Mouse (Mus musculus) spleen, postnatal 36 days (tissue): ENCODE measurements around the gene H2al1i.
"Not testable (repeated sequence)": the region's sequence is repeated elsewhere in the genome, so short reads cannot be mapped to it uniquely, and the experiment has no call there.

Experiments used
- DNase-seq, 2 experiments: peaks; one replicate each; pipeline ENCODE4 v3.0.0; 2022; ENCODE audit warnings: low spot score in 2 of 2, mixed read lengths in 1 of 2

The H2al1i gene

DNA sequence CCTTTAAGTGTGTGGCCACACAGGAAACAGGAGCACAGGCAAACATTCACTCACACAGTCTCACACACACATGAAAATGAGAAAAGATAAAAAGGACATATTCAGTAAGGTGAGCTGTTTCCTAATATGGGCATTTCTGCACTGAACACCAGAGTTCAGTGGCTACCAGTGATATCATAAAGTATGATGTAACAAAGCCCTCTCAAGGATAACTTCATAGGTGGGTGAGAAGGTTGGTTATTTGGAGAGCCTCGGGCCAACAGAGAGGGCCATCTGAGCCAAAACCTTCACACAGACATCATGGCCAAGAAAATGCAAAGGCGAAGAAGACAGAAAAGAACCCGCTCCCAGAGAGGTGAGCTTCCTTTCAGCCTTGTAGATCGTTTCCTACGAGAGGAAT lies at the start of gene H2al1i:
Gene H2al1i, plus strand, starts transcription at position 301 of the 400 bp plus-strand sequence.
- DNase-seq: not testable (repeated sequence)

DNA sequence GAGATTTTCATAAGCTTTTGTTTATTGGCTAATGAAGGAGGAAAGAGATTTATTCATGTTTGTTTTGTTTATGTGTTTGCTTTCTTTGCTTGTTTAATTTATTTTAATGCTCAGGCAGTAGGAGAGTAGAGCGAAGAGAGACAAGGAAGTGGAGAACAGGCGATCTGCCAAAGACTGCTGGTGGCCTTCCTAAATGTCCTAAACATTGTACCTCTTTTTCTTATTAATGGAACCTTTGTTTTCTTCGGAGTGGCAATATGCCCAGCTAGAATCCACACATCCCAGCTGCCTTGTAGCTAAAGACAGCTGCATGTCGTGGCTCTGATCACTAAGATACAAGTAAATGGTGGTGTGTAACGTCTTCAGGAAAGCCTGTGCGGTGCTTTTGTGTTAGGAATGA lies 47.4 kb upstream of the H2al1i start:
- no peak for DNase-seq

GRCm38 (mm10) chrX:11280741-11281140 lies 43.7 kb upstream of the H2al1i start:
- no peak for DNase-seq

GRCm38 (mm10) chrX:11288306-11288882 lies 36.1 kb upstream of the H2al1i start:
- DNase-seq: no peak

- DNase-seq: no peak
These were observed 35.2 kb upstream of the H2al1i start for GRCm38 (mm10) chrX:11289244-11289643.

GRCm38 (mm10) chrX:11298957-11299356 lies 25.5 kb upstream of the H2al1i start, which contains the start of gene H2al1a:
TSS of gene H2al1a (plus strand) at chrX:11299257.
- not testable (repeated sequence) for DNase-seq

DNA sequence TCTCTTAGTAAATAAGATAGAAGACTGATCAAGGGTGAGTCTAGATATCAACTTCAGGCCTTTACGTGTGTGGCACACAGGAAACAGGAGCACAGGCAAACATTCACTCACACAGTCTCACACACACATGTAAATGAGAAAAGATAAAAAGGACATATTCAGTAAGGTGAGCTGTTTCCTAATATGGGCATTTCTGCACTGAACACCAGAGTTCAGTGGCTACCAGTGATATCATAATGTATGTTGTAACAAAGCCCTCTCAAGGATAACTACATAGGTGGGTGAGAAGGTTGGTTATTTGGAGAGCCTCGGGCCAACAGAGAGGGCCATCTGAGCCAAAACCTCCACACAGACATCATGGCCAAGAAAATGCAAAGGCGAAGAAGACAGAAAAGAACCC lies 22.3 kb upstream of the H2al1i start, which contains the start of gene H2al1b:
Gene H2al1b, plus strand, starts transcription at position 301 of the 400 bp plus-strand sequence.
- not testable (repeated sequence) for DNase-seq

DNA sequence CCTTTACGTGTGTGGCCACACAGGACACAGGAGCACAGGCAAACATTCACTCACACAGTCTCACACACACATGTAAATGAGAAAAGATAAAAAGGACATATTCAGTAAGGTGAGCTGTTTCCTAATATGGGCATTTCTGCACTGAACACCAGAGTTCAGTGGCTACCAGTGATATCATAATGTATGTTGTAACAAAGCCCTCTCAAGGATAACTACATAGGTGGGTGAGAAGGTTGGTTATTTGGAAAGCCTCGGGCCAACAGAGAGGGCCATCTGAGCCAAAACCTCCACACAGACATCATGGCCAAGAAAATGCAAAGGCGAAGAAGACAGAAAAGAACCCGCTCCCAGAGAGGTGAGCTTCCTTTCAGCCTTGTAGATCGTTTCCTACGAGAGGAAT lies 19.1 kb upstream of the H2al1i start, which contains the start of gene H2al1c:
Gene H2al1c, plus strand, starts transcription at position 301 of the 400 bp plus-strand sequence.
- DNase-seq: not testable (repeated sequence)

DNA sequence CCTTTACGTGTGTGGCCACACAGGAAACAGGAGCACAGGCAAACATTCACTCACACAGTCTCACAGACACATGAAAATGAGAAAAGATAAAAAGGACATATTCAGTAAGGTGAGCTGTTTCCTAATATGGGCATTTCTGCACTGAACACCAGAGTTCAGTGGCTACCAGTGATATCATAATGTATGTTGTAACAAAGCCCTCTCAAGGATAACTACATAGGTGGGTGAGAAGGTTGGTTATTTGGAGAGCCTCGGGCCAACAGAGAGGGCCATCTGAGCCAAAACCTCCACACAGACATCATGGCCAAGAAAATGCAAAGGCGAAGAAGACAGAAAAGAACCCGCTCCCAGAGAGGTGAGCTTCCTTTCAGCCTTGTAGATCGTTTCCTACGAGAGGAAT lies 15.9 kb upstream of the H2al1i start, which contains the start of gene H2al1d:
Gene H2al1d, plus strand, starts transcription at position 301 of the 400 bp plus-strand sequence.
- DNase-seq: not testable (repeated sequence)

DNA sequence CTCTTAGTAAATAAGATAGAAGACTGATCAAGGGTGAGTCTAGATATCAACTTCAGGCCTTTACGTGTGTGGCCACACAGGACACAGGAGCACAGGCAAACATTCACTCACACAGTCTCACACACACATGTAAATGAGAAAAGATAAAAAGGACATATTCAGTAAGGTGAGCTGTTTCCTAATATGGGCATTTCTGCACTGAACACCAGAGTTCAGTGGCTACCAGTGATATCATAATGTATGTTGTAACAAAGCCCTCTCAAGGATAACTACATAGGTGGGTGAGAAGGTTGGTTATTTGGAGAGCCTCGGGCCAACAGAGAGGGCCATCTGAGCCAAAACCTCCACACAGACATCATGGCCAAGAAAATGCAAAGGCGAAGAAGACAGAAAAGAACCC lies 12.8 kb upstream of the H2al1i start, which contains the start of gene H2al1e:
Gene H2al1e, plus strand, starts transcription at position 301 of the 400 bp plus-strand sequence.
- not testable (repeated sequence) for DNase-seq

GRCm38 (mm10) chrX:11314858-11315257 lies 9.6 kb upstream of the H2al1i start, which contains the start of gene H2al1f:
TSS of gene H2al1f (plus strand) at chrX:11315158.
- DNase-seq: not testable (repeated sequence)

DNA sequence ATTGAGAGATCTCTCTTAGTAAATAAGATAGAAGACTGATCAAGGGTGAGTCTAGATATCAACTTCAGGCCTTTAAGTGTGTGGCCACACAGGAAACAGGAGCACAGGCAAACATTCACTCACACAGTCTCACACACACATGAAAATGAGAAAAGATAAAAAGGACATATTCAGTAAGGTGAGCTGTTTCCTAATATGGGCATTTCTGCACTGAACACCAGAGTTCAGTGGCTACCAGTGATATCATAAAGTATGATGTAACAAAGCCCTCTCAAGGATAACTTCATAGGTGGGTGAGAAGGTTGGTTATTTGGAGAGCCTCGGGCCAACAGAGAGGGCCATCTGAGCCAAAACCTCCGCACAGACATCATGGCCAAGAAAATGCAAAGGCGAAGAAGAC lies 6.5 kb upstream of the H2al1i start, which contains the start of gene H2al1g:
Gene H2al1g, plus strand, starts transcription at position 301 of the 400 bp plus-strand sequence.
- not testable (repeated sequence) for DNase-seq

DNA sequence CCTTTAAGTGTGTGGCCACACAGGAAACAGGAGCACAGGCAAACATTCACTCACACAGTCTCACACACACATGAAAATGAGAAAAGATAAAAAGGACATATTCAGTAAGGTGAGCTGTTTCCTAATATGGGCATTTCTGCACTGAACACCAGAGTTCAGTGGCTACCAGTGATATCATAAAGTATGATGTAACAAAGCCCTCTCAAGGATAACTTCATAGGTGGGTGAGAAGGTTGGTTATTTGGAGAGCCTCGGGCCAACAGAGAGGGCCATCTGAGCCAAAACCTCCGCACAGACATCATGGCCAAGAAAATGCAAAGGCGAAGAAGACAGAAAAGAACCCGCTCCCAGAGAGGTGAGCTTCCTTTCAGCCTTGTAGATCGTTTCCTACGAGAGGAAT lies 3.3 kb upstream of the H2al1i start, which contains the start of gene H2al1h:
Gene H2al1h, plus strand, starts transcription at position 301 of the 400 bp plus-strand sequence.
- DNase-seq: not testable (repeated sequence)

- DNase-seq: not testable (repeated sequence)
These were observed 3.1 kb downstream of the H2al1i start, which contains the start of gene H2al1j for GRCm38 (mm10) chrX:11327522-11327921. TSS of gene H2al1j (plus strand) at chrX:11327822.

DNA sequence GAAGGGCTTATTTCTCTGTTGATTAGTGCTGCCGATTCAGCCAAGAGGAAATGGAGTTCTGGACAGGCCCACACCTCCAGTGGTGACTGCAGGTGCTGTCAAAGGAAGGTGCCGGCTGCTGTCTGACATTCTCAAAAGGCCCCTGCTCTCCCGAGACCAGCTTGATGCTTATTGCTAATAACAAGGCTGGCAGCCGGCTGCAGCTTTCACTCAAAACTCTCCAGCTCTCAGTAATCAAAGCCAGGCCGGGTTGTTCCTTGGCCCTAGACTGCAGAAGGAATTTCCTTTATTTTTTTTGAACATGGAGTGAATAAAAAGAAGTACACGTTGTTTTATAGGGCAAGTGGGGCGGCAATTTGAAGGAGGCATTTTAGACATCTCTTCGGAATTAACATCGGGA lies 21.3 kb downstream of the H2al1i start:
- DNase-seq: no peak

- DNase-seq: no peak
These were observed 22.3 kb downstream of the H2al1i start for GRCm38 (mm10) chrX:11346756-11347155.

- DNase-seq: no peak
These were observed 36.4 kb downstream of the H2al1i start for GRCm38 (mm10) chrX:11360823-11361222.

GRCm38 (mm10) chrX:11361261-11361660 lies 36.8 kb downstream of the H2al1i start:
- DNase-seq: peak in 1 of 2 experiments; percentile 0

- no peak for DNase-seq
These were observed 39.4 kb downstream of the H2al1i start for GRCm38 (mm10) chrX:11363890-11364289.

GRCm38 (mm10) chrX:11365151-11365550 lies 40.7 kb downstream of the H2al1i start:
- no peak for DNase-seq
